Mouse (Mus musculus): Measurements from ENCODE around the gene Rnf215. TPM values are rescaled to one million over a fixed set of nuclear protein-coding genes. Genes with fewer than 3 reads are reported as not detected.
A peak's percentile ranks its signal among the peaks of the same experiment; 100 is the strongest.
"Not testable (repeated sequence)": the region's sequence is repeated elsewhere in the genome, so short reads cannot be mapped to it uniquely, and the experiment has no call there.

Rnf215 gene
- total and polyA plus RNA-seq, 2 experiments from 2014 or later = 49.7 to 90.4 TPM

GRCm38 (mm10) chr11:4164701-4165100 lies 29.7 kb downstream of the Rnf215 start:
- H3K4me2 ChIP-seq (ENCODE audit: low read depth, low read length) = no peak overlapping the region
- no peak overlapping the region for H3K27ac ChIP-seq
- H3K27me3 ChIP-seq (ENCODE audit: insufficient read depth, low read length) = no peaks in the 10 kb centered on the region
- peaks cover 14% of the 10 kb centered on the region; the same call in 1 of the 2 replicates for H3K4me1 ChIP-seq (ENCODE audit: insufficient read depth, low read length)
- H3K4me3 ChIP-seq (ENCODE audit: low read length) = no peak overlapping the region
- H3K9ac ChIP-seq (replicated peaks; ENCODE audit: low read length) = no peak overlapping the region
- WGBS = 69% methylated on average over 2 of the region's 2 CpGs
- H3K36me3 ChIP-seq (ENCODE audit: insufficient read depth, low read length) = peaks cover 47% of the 10 kb centered on the region; the same call in 1 of the 2 replicates
- no peaks in the 10 kb centered on the region for H3K9me3 ChIP-seq (ENCODE audit: low read length)
- ATAC-seq (no peak), DNase-seq (ENCODE audit: low spot score) (no peak)
- TF ChIP-seq CTCF (IDR thresholded peaks at IDR 0.05; ENCODE audit: low read depth) = no peak

DNA sequence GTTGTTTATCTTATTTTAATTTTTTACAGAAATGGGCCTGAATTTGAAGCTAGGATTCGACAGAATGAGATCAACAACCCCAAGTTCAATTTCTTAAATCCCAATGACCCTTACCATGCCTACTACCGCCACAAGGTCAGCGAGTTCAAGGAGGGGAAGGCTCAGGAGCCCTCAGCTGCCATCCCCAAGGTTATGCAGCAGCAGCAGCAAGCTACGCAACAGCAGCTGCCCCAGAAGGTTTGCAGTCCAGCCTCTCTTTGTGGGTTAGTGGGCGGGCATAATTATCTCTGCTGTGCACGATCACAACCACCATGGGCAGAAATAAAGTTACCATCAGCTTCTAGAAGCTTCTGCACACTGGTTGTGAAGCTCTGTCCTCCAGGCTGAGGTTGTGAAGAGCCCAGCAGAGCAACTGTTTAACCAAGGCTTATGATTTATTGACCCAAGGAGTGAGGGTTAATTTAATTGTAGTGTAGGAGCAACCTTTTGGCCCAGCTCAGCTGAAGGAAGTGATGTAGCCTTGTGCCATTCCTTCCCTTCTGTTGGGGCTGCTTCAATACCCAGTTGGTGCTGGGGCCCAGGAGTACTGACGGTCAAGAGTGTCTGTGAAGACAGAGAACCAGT lies 31.6 kb downstream of the Rnf215 start:
- no peaks in the 10 kb centered on the region for H3K27me3 ChIP-seq (ENCODE audit: insufficient read depth, low read length)
- no peak for TF ChIP-seq CTCF (IDR thresholded peaks at IDR 0.05; ENCODE audit: low read depth)
- H3K9me3 ChIP-seq (ENCODE audit: low read length) = no peaks in the 10 kb centered on the region
- peaks cover 7% of the 10 kb centered on the region; the same call in 1 of the 2 replicates for H3K4me1 ChIP-seq (ENCODE audit: insufficient read depth, low read length)
- no peak for ATAC-seq
- H3K9ac ChIP-seq (replicated peaks; ENCODE audit: low read length) = no peak overlapping the region
- WGBS = 94% methylated on average over 7 of the region's 7 CpGs
- no peak for DNase-seq (ENCODE audit: low spot score)
- no peak overlapping the region for H3K4me2 ChIP-seq (ENCODE audit: low read depth, low read length)
- no peak overlapping the region for H3K4me3 ChIP-seq (ENCODE audit: low read length)
- peaks cover 65% of the 10 kb centered on the region for H3K36me3 ChIP-seq (ENCODE audit: insufficient read depth, low read length)
- no peak overlapping the region for H3K27ac ChIP-seq

- 53% methylated on average over 5 of the region's 5 CpGs for WGBS
- ATAC-seq = peak; percentile 92
- peaks cover 96% of the 10 kb centered on the region for H3K36me3 ChIP-seq (ENCODE audit: insufficient read depth, low read length)
- H3K27ac ChIP-seq = peak overlapping the region; percentile 64; the same call in 1 of the 2 replicates
- no peaks in the 10 kb centered on the region for H3K9me3 ChIP-seq (ENCODE audit: low read length)
- no peak for TF ChIP-seq CTCF (IDR thresholded peaks at IDR 0.05; ENCODE audit: low read depth)
- no peak overlapping the region for H3K9ac ChIP-seq (replicated peaks; ENCODE audit: low read length)
- H3K4me1 ChIP-seq (ENCODE audit: insufficient read depth, low read length) = no peaks in the 10 kb centered on the region
- peak; percentile 73 for DNase-seq (ENCODE audit: low spot score)
- no peak overlapping the region for H3K4me3 ChIP-seq (ENCODE audit: low read length)
- no peak overlapping the region for H3K4me2 ChIP-seq (ENCODE audit: low read depth, low read length)
- H3K27me3 ChIP-seq (ENCODE audit: insufficient read depth, low read length) = no peaks in the 10 kb centered on the region
Measured at GRCm38 (mm10) chr11:4174586-4174985, 39.6 kb downstream of the Rnf215 start.

DNA sequence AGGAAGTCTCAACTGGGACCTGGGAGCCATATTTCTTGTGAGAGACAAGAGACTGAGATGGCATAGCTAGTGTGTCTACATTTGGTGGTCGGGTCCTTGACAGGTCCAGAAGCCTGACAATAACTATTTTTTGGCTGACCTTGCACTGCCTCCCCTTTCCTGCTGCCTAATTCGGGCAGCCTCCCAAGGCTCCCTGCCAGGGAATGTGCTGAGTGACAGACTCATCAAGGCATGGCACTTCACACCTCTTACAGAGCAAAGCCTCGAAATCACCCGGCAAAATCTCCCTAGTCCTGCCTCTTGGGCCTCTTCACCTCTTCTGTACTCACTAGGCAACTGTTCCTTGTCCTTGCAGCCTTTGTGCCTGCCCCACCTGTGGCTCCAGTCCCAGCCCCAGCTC lies 42.7 kb downstream of the Rnf215 start:
- TF ChIP-seq CTCF (IDR thresholded peaks at IDR 0.05; ENCODE audit: low read depth) = no peak
- no peak overlapping the region for H3K27ac ChIP-seq
- ATAC-seq (no peak), DNase-seq (ENCODE audit: low spot score) (no peak)
- no peak overlapping the region for H3K4me3 ChIP-seq (ENCODE audit: low read length)
- H3K4me2 ChIP-seq (ENCODE audit: low read depth, low read length) = no peak overlapping the region
- no peaks in the 10 kb centered on the region for H3K9me3 ChIP-seq (ENCODE audit: low read length)
- WGBS = 58% methylated on average over 4 of the region's 4 CpGs
- H3K27me3 ChIP-seq (ENCODE audit: insufficient read depth, low read length) = no peaks in the 10 kb centered on the region
- peaks cover 97% of the 10 kb centered on the region for H3K36me3 ChIP-seq (ENCODE audit: insufficient read depth, low read length)
- no peak overlapping the region for H3K9ac ChIP-seq (replicated peaks; ENCODE audit: low read length)
- H3K4me1 ChIP-seq (ENCODE audit: insufficient read depth, low read length) = no peaks in the 10 kb centered on the region

DNA sequence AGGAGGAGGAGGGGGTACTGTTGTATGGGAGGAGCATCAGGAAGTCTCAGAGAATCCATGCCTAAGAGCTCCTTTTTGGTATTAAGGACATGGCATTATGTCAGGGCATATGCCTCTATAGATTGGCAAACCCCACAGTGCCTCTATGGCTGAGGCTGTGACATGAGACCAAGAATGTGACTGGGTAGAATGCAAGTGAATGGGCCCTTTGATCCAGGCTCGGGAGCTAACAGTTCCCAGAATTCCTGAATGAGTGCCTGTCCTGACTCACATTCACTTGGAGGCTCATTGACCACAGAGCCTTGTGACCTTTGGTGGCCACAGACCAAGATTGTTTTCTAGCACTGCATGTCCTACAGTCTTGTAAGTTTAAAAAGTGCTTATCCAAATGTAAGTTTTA lies 47.1 kb downstream of the Rnf215 start:
- DNase-seq (ENCODE audit: low spot score) (peak; percentile 40), ATAC-seq (no peak)
- peak overlapping the region; percentile 51 for H3K27ac ChIP-seq
- WGBS = 21% methylated on average over 1 of the region's 1 CpGs
- no peak overlapping the region for H3K9ac ChIP-seq (replicated peaks; ENCODE audit: low read length)
- H3K9me3 ChIP-seq (ENCODE audit: low read length) = no peaks in the 10 kb centered on the region
- no peak for TF ChIP-seq CTCF (IDR thresholded peaks at IDR 0.05; ENCODE audit: low read depth)
- H3K4me1 ChIP-seq (ENCODE audit: insufficient read depth, low read length) = no peaks in the 10 kb centered on the region
- H3K4me3 ChIP-seq (ENCODE audit: low read length) = no peak overlapping the region
- H3K27me3 ChIP-seq (ENCODE audit: insufficient read depth, low read length) = no peaks in the 10 kb centered on the region
- no peak overlapping the region for H3K4me2 ChIP-seq (ENCODE audit: low read depth, low read length)
- H3K36me3 ChIP-seq (ENCODE audit: insufficient read depth, low read length) = peaks cover 61% of the 10 kb centered on the region

DNA sequence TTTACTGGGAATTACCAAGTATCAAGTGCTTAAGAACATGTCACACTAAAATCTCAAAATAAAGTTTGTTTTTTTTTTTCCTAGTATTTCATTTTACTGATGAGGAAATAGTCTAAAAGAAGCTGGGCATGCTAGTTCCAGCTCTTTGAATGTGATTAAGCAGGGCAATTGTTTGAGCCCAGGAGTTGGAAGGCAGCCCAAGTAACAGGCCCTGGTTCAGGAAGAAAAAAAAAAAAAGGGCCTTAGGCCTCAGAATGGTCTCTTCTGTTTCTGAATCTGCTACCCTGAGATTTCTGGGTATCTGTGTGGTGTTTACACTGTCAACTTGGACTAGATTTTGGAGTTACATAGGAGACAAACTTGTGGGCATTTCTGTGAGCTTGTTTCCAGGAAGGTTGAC lies 48.5 kb downstream of the Rnf215 start:
- Histone ChIP-seq H3K4me2 (ENCODE audit: low read depth, low read length) (no peak overlapping the region), H3K36me3 (ENCODE audit: insufficient read depth, low read length) (peaks cover 47% of the 10 kb centered on the region), H3K27ac (peak overlapping the region; percentile 56; the same call in 1 of the 2 replicates), H3K9ac (replicated peaks; ENCODE audit: low read length) (no peak overlapping the region), H3K9me3 (ENCODE audit: low read length) (no peaks in the 10 kb centered on the region), H3K27me3 (ENCODE audit: insufficient read depth, low read length) (no peaks in the 10 kb centered on the region), H3K4me1 (ENCODE audit: insufficient read depth, low read length) (peaks cover 9% of the 10 kb centered on the region), H3K4me3 (ENCODE audit: low read length) (no peak overlapping the region)
- DNase-seq (ENCODE audit: low spot score) = peak; percentile 52
- ATAC-seq = no peak
- TF ChIP-seq CTCF (IDR thresholded peaks at IDR 0.05; ENCODE audit: low read depth) = no peak

- Histone ChIP-seq H3K9ac (replicated peaks; ENCODE audit: low read length) (no peak overlapping the region), H3K9me3 (ENCODE audit: low read length) (no peaks in the 10 kb centered on the region), H3K36me3 (ENCODE audit: insufficient read depth, low read length) (peaks cover 38% of the 10 kb centered on the region), H3K4me2 (ENCODE audit: low read depth, low read length) (no peak overlapping the region), H3K27me3 (ENCODE audit: insufficient read depth, low read length) (no peaks in the 10 kb centered on the region), H3K4me1 (ENCODE audit: insufficient read depth, low read length) (peaks cover 9% of the 10 kb centered on the region), H3K4me3 (ENCODE audit: low read length) (no peak overlapping the region), H3K27ac (peak overlapping the region; percentile 56; the same call in 1 of the 2 replicates)
- no peak for ATAC-seq
- DNase-seq (ENCODE audit: low spot score) = no peak
- TF ChIP-seq CTCF (IDR thresholded peaks at IDR 0.05; ENCODE audit: low read depth) = no peak
- 75% methylated on average over 4 of the region's 4 CpGs for whole genome bisulfite sequencing
Measured at GRCm38 (mm10) chr11:4184251-4184952, 49.4 kb downstream of the Rnf215 start.

DNA sequence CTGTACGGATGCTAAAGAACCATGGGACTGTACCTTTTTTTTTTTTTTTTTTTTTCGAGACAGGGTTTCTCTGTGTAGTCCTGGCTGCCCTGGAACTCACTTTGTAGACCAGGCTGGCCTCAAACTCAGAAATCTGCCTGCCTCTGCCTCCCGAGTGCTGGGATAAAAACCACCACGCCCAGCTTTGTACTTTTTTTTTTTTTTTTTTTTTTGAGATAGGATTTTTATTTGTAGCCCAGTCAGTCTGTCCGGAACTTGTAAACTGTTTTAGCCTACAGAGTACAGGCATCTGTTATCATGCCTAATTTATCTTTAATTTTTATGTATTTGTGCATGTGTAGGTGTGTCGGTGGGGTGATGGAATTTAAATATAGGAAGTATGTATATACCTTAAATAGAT lies 50.5 kb downstream of the Rnf215 start:
- not testable (repeated sequence) for ATAC-seq; H3K9me3 ChIP-seq (ENCODE audit: low read length); H3K9ac ChIP-seq (replicated peaks; ENCODE audit: low read length); H3K4me3 ChIP-seq (ENCODE audit: low read length); H3K27me3 ChIP-seq (ENCODE audit: insufficient read depth, low read length); H3K4me1 ChIP-seq (ENCODE audit: insufficient read depth, low read length); H3K4me2 ChIP-seq (ENCODE audit: low read depth, low read length); DNase-seq (ENCODE audit: low spot score); H3K27ac ChIP-seq
- WGBS = 87% methylated on average over 6 of the region's 6 CpGs
- peaks cover 27% of the 10 kb centered on the region; the same call in 1 of the 2 replicates for H3K36me3 ChIP-seq (ENCODE audit: insufficient read depth, low read length)
